ENCODE assay signal across 15 mouse cellular contexts in the genomic region with DNA sequence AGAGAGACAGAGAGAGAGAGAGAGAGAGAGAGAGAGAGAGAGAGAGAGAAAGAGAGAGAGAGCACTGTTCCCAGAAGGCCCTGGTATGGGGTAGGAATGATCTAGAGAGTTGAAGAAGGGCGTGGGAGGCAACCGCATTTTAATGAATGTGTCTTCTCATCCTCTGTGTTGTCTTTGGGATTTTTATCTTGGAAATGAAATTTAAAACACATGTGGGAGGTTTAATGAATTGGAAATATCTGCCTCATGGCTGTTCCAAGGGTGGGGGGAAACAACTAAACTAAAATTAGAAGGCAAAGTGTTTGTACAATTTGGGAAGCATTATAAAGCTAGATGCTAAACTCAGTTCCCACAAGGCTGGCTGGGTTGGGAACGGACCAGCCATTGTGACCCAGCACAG.
DNase-seq lines count a peak whose midpoint lies in the region; ATAC-seq lines count a peak whose summit lies in the region.
"Had no signal": no experiment of that assay in that cellular context is flagged by ENCODE, and none has a peak within 500 bp of the region (broad histone marks: within the 10 kb centered on the region; RNA-seq: fewer than 3 reads in every experiment).

No protein-coding gene starts in this region.

- no peak for ATAC-seq in erythroblast, adult 5-6 weeks (replicated peaks; ENCODE audit: low FRiP score, poor library complexity, severe bottlenecking)
- ATAC-seq: CD4-positive, CD25-positive, alpha-beta regulatory T cell, adult 4 months; forebrain, embryonic 15.5 days; inflammation-experienced regulatory T-cells, adult 6 months; midbrain, embryonic 16.5 days had no signal

- DNase-seq in layer of hippocampus, adult 18-20 months (ENCODE audit: low spot score in 2 of 2) = peak; percentile 26 to 48
- DNase-seq in layer of hippocampus, adult 9-10 months (ENCODE audit: low spot score) = no peak
- DNase-seq in frontal cortex, adult 2 months (ENCODE audit: extremely low spot score in 1 of 2, low spot score in 1 of 2) = peak; percentile 52 to 59
- DNase-seq in left cerebral cortex, adult 9 months (ENCODE audit: low spot score in 2 of 2) = peak; percentile 20 to 43
- DNase-seq in right cerebral cortex, postnatal 36 days (ENCODE audit: low spot score in 2 of 2) = peak; percentile 20 to 43
- DNase-seq in thymus, postnatal 0 days (ENCODE audit: low spot score) = no peak
- DNase-seq: adrenal gland, postnatal 14 days; cerebellum, adult 9-10 months; kidney, adult 2 months; thymus, postnatal 4 days had no signal

Comparison
In these comparisons a context has a peak if more than half of its experiments do, and no peak if none do; other contexts are left out.
1. DNase-seq: peak in layer of hippocampus, adult 18-20 months (2 of 2), frontal cortex, adult 2 months (2 of 2), left cerebral cortex, adult 9 months (2 of 2) and right cerebral cortex, postnatal 36 days (2 of 2); none in layer of hippocampus, adult 9-10 months (single experiment) and thymus, postnatal 0 days (single experiment).